Mouse (Mus musculus) ES-Bruce4 (cell line): Measurements from ENCODE around the gene Olfr611. TPM values are rescaled to one million over a fixed set of nuclear protein-coding genes. Genes with fewer than 3 reads are reported as not detected.
"Not testable (repeated sequence)": the region's sequence is repeated elsewhere in the genome, so short reads cannot be mapped to it uniquely, and the experiment has no call there.

Experiments used
- H3K27ac ChIP-seq: 2 replicates; pipeline ENCODE4 v1.5.1; 2012; ENCODE audit warnings: low read length, inconsistent platforms; ENCODE audit not compliant: insufficient read depth
- H3K27me3 ChIP-seq: 2 replicates; pipeline ENCODE4 v1.6.1; 2012; ENCODE audit warnings: mild to moderate bottlenecking, low read length, inconsistent platforms; ENCODE audit not compliant: control insufficient read depth, poor library complexity, insufficient read depth, severe bottlenecking
- H3K36me3 ChIP-seq: 2 replicates; pipeline ENCODE4 v1.6.1; 2012; ENCODE audit warnings: inconsistent platforms, mild to moderate bottlenecking, low read length, moderate library complexity; ENCODE audit not compliant: control insufficient read depth, poor library complexity, insufficient read depth, severe bottlenecking
- H3K4me1 ChIP-seq: one replicate; pipeline ENCODE4 v1.8.1; 2011; ENCODE audit warnings: low read length; ENCODE audit not compliant: control insufficient read depth, insufficient read depth
- H3K4me3 ChIP-seq: 2 replicates; pipeline ENCODE4 v1.5.1; 2011; ENCODE audit warnings: low read depth, mild to moderate bottlenecking, low read length
- H3K9ac ChIP-seq: 2 replicates; pipeline ENCODE4 v1.6.1; 2012; ENCODE audit warnings: low read depth, mild to moderate bottlenecking, inconsistent platforms; ENCODE audit not compliant: poor library complexity, severe bottlenecking
- H3K9me3 ChIP-seq: replicated peaks from 2 replicates; pipeline ENCODE4 v1.6.1; 2012; ENCODE audit warnings: mild to moderate bottlenecking, low read length, inconsistent platforms; ENCODE audit not compliant: control insufficient read depth, poor library complexity, insufficient read depth, severe bottlenecking
- CTCF ChIP-seq: IDR thresholded peaks from one replicate; pipeline ENCODE4 v1.8.1; 2011; ENCODE audit warnings: low read depth, low read length
- EP300 ChIP-seq: IDR thresholded peaks from 2 replicates; pipeline ENCODE4 v1.6.1; 2011; ENCODE audit warnings: low read depth, low read length; ENCODE audit not compliant: insufficient read depth
- POLR2A ChIP-seq: IDR thresholded peaks from one replicate; pipeline ENCODE4 v1.8.1; 2011; ENCODE audit warnings: low read length; ENCODE audit not compliant: insufficient read depth
- polyA plus RNA-seq: library from polyadenylated mRNA; stranded (reverse); fragments of >200 nt; gene quantifications from 2 replicates; pipeline ENCODE4 v1.2.4, GENCODE M21; 2011; ENCODE audit warnings: low read depth; ENCODE audit not compliant: missing spikeins, insufficient read depth, insufficient read length

Olfr611 gene
- polyA plus RNA-seq, 1 experiment = not detected

- H3K4me1 ChIP-seq = no peaks in the 10 kb centered on the region
- no peak within 1 kb of the TSS for H3K4me3 ChIP-seq
- H3K36me3 ChIP-seq = no peaks in the 10 kb centered on the region
- TF ChIP-seq CTCF (no peak), EP300 (no peak), POLR2A (no peak)
- H3K9me3 ChIP-seq = no peaks in the 10 kb centered on the region
- H3K9ac ChIP-seq = no peak within 1 kb of the TSS
- no peaks in the 10 kb centered on the region for H3K27me3 ChIP-seq
- H3K27ac ChIP-seq = no peak within 1 kb of the TSS
Measured at GRCm38 (mm10) chr7:103497962-103498361, 22.7 kb downstream of the Olfr611 start, which contains the start of gene Olfr609. Olfr609 (minus strand) TSS chr7:103498062.

- H3K27me3 ChIP-seq, H3K9ac ChIP-seq, H3K27ac ChIP-seq, H3K36me3 ChIP-seq, H3K4me3 ChIP-seq, H3K4me1 ChIP-seq: not testable (repeated sequence)
- H3K9me3 ChIP-seq = peaks cover 16% of the 10 kb centered on the region
Measured at GRCm38 (mm10) chr7:103477106-103477505, 43.5 kb downstream of the Olfr611 start.

GRCm38 (mm10) chr7:103469577-103469976, 51.1 kb downstream of the Olfr611 start, which contains the start of gene Olfr608:
Olfr608 (plus strand) TSS chr7:103469877.
- H3K9me3 ChIP-seq = no peaks in the 10 kb centered on the region
- no peak within 1 kb of the TSS for H3K4me3 ChIP-seq
- H3K36me3 ChIP-seq = no peaks in the 10 kb centered on the region
- H3K4me1 ChIP-seq = no peaks in the 10 kb centered on the region
- no peak for TF ChIP-seq POLR2A
- H3K27me3 ChIP-seq = no peaks in the 10 kb centered on the region
- no peak within 1 kb of the TSS for H3K9ac ChIP-seq
- H3K27ac ChIP-seq = no peak within 1 kb of the TSS

Other genes starting within 250 kb of the Olfr611 start
- gene Olfr596, start 215.2 kb downstream of the Olfr611 start, polyA plus RNA-seq = not detected in 2 replicates
- gene Olfr597, start 204.5 kb downstream of the Olfr611 start, polyA plus RNA-seq = not detected in 2 replicates
- not detected in 2 replicates for gene Olfr598, start 197.3 kb downstream of the Olfr611 start, polyA plus RNA-seq
- gene Olfr599, start 184.9 kb downstream of the Olfr611 start, polyA plus RNA-seq = not detected in 2 replicates
- gene Olfr600, start 171.2 kb downstream of the Olfr611 start, polyA plus RNA-seq = not detected in 2 replicates
- gene Olfr601, start 158.2 kb downstream of the Olfr611 start, polyA plus RNA-seq = not detected in 2 replicates
- gene Olfr603, start 134.7 kb downstream of the Olfr611 start, polyA plus RNA-seq = not detected in 2 replicates
- gene Usp17lc, start 105.8 kb downstream of the Olfr611 start, polyA plus RNA-seq = not detected in 2 replicates
- not detected in 2 replicates for gene Olfr605, start 75.4 kb downstream of the Olfr611 start, polyA plus RNA-seq
- gene Olfr606, start 71.8 kb downstream of the Olfr611 start, polyA plus RNA-seq = not detected in 2 replicates
- gene Olfr607, start 56.7 kb downstream of the Olfr611 start, polyA plus RNA-seq = 0.13 TPM in 1 of 2 replicates, not detected in the other
- not detected in 2 replicates for gene Olfr608, start 51.0 kb downstream of the Olfr611 start, polyA plus RNA-seq
- gene Olfr609, start 22.8 kb downstream of the Olfr611 start, polyA plus RNA-seq = not detected in 2 replicates
- gene Olfr610, start 8.7 kb downstream of the Olfr611 start, polyA plus RNA-seq = not detected in 2 replicates
- gene Olfr612, start 21.9 kb upstream of the Olfr611 start, polyA plus RNA-seq = not detected in 2 replicates
- not detected in 2 replicates for gene Olfr613, start 27.2 kb upstream of the Olfr611 start, polyA plus RNA-seq
- gene Olfr615, start 35.2 kb upstream of the Olfr611 start, polyA plus RNA-seq = not detected in 2 replicates
- gene Olfr616, start 48.3 kb upstream of the Olfr611 start, polyA plus RNA-seq = not detected in 2 replicates
- gene Olfr617, start 52.2 kb upstream of the Olfr611 start, polyA plus RNA-seq = not detected in 2 replicates
- not detected in 2 replicates for gene Olfr618, start 69.3 kb upstream of the Olfr611 start, polyA plus RNA-seq
- not detected in 2 replicates for gene Olfr619, start 79.7 kb upstream of the Olfr611 start, polyA plus RNA-seq
- gene Olfr620, start 91.7 kb upstream of the Olfr611 start, polyA plus RNA-seq = not detected in 2 replicates
- gene Olfr622, start 121.9 kb upstream of the Olfr611 start, polyA plus RNA-seq = not detected in 2 replicates
- gene Olfr623, start 142.9 kb upstream of the Olfr611 start, polyA plus RNA-seq = not detected in 2 replicates
- 0.13 TPM in 1 of 2 replicates, not detected in the other for gene Olfr624, start 150.3 kb upstream of the Olfr611 start, polyA plus RNA-seq
- not detected in 2 replicates for gene Olfr625-ps1, start 161.9 kb upstream of the Olfr611 start, polyA plus RNA-seq
- 0.16 TPM in 1 of 2 replicates, not detected in the other for gene Olfr243, start 193.8 kb upstream of the Olfr611 start, polyA plus RNA-seq
- not detected in 2 replicates for gene Olfr628, start 209.5 kb upstream of the Olfr611 start, polyA plus RNA-seq
- gene Olfr629, start 224.1 kb upstream of the Olfr611 start, polyA plus RNA-seq = not detected in 2 replicates
- not detected in 2 replicates for gene Olfr630, start 236.5 kb upstream of the Olfr611 start, polyA plus RNA-seq